Mouse (Mus musculus): Measurements from ENCODE around the gene Optn.

GRCm38 (mm10) chr2:5037390-5037789, 26.5 kb downstream of the Optn start:
- TF ChIP-seq CTCF (IDR thresholded peaks at IDR 0.05; ENCODE audit: low read depth) (no peak), EP300 (optimal IDR thresholded peaks at IDR 0.05) (no peak)
